Mouse (Mus musculus) stomach, embryonic 16.5 days (tissue): ENCODE results near the gene Ifnl2. TPM values are rescaled to one million over a fixed set of nuclear protein-coding genes. Genes with fewer than 3 reads are reported as not detected.

Experiments used
- polyA plus RNA-seq: library from polyadenylated mRNA; unstranded; fragments of >200 nt; fragmentation: Nextera tagmentation; extraction: Ambion mirVana; gene quantifications from 2 replicates; pipeline ENCODE4 v1.2.1, GENCODE M21; 2015

Ifnl2 gene
- polyA plus RNA-seq, 1 experiment from 2014 or later, result not detected

Other genes starting within 250 kb of the Ifnl2 start
- 1.1 and 1.2 TPM in 2 replicates for gene Eid2, start 242.6 kb downstream of the Ifnl2 start, polyA plus RNA-seq
- gene Eid2b, start 232.7 kb downstream of the Ifnl2 start, polyA plus RNA-seq, result 5.9 and 7.9 TPM in 2 replicates
- gene Selenov, start 219.3 kb downstream of the Ifnl2 start, polyA plus RNA-seq, result 0.14 TPM in 1 of 2 replicates, not detected in the other
- 1.3 TPM in 2 replicates for gene Dll3, start 208.2 kb downstream of the Ifnl2 start, polyA plus RNA-seq
- gene Timm50, start 198.4 kb downstream of the Ifnl2 start, polyA plus RNA-seq, result 113 and 116 TPM in 2 replicates
- gene Supt5, start 171.7 kb downstream of the Ifnl2 start, polyA plus RNA-seq, result 85.7 and 86.7 TPM in 2 replicates
- gene Rps16, start 159.8 kb downstream of the Ifnl2 start, polyA plus RNA-seq, result 800 and 962 TPM in 2 replicates
- gene Plekhg2, start 137.9 kb downstream of the Ifnl2 start, polyA plus RNA-seq, result 49.9 and 50.7 TPM in 2 replicates
- 26.1 and 35.1 TPM in 2 replicates for gene Zfp36, start 130.2 kb downstream of the Ifnl2 start, polyA plus RNA-seq
- 38.7 and 41.2 TPM in 2 replicates for gene Med29, start 117.7 kb downstream of the Ifnl2 start, polyA plus RNA-seq
- 84.3 and 88.5 TPM in 2 replicates for gene Paf1, start 117.5 kb downstream of the Ifnl2 start, polyA plus RNA-seq
- gene Gmfg, start 73.0 kb downstream of the Ifnl2 start, polyA plus RNA-seq, result 17.7 and 19.2 TPM in 2 replicates
- gene Lrfn1, start 58.5 kb downstream of the Ifnl2 start, polyA plus RNA-seq, result 1.0 and 1.7 TPM in 2 replicates
- gene Ifnl3, start 12.4 kb upstream of the Ifnl2 start, polyA plus RNA-seq, result not detected in 2 replicates
- 124 and 215 TPM in 2 replicates for gene Sycn, start 30.4 kb upstream of the Ifnl2 start, polyA plus RNA-seq
- 19.7 and 34.8 TPM in 2 replicates for gene Nccrp1, start 36.8 kb upstream of the Ifnl2 start, polyA plus RNA-seq
- 10.9 and 11.2 TPM in 2 replicates for gene Samd4b, start 87.7 kb upstream of the Ifnl2 start, polyA plus RNA-seq
- 54.8 and 64.4 TPM in 2 replicates for gene Pak4, start 87.7 kb upstream of the Ifnl2 start, polyA plus RNA-seq
- 0.16 TPM in 1 of 2 replicates, not detected in the other for gene Acp7, start 120.9 kb upstream of the Ifnl2 start, polyA plus RNA-seq
- 3.8 and 4.8 TPM in 2 replicates for gene Fbxo27, start 182.4 kb upstream of the Ifnl2 start, polyA plus RNA-seq
- 9.0 and 9.1 TPM in 2 replicates for gene Fbxo17, start 206.3 kb upstream of the Ifnl2 start, polyA plus RNA-seq
- gene Mrps12, start 231.4 kb upstream of the Ifnl2 start, polyA plus RNA-seq, result 117 and 135 TPM in 2 replicates
- 22.4 and 22.9 TPM in 2 replicates for gene Sars2, start 231.5 kb upstream of the Ifnl2 start, polyA plus RNA-seq
- gene Ccer2, start 245.7 kb upstream of the Ifnl2 start, polyA plus RNA-seq, result 0.30 TPM in 1 of 2 replicates, not detected in the other